Mouse (Mus musculus) kidney, adult 2 months (tissue): Measurements from ENCODE around the gene Senp1.

Experiments
- CTCF ChIP-seq: fragments of 200-500 bp; conservative IDR thresholded peaks from 2 replicates; pipeline ENCODE4 v1.5.1; 2011; ENCODE audit warnings: low read depth, mild to moderate bottlenecking, control low read depth, low read length, moderate library complexity, mixed read lengths; ENCODE audit not compliant: insufficient read depth, insufficient read length
- POLR2A ChIP-seq: fragments of 200-500 bp; IDR thresholded peaks from one replicate; pipeline ENCODE4 v1.6.1; 2011; ENCODE audit warnings: low read depth, low read length, control low read depth

DNA sequence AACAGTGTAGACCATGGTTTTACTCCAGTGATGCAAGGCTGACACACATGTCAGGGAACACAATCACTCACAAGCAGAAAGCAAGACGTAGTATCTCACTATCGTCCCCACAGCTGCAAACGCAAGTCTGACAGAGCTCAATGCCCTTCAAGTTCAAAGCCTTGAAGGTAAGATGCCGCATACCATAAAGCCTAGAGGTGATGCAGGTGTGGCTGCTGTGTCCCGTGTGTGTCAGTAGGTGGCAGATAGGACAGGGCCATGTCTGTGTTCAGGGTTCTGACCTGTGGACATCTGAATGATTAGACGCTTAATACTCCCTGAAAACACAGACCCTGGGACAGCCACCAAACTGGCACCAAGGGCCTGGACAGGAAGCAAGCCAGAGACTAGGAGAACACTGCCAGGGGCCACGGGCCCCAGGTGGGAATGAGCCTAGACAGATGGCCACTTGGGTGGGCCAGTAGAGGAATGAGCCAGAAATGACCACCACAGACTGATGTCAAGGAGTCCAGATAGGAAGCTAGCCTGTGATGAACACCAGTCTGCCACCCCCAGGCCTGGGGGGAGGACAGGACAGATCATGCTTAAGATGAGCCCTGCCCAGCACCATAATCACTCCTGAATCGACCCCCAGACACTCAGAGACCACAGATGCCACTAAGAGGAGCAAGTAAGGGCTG is 23.8 kb downstream of the Senp1 start:
- no peak for TF ChIP-seq POLR2A
- 0 out of 2 replicates have a peak, but pooled peaks have one; percentile 17 for TF ChIP-seq CTCF
